Mouse (Mus musculus): ENCODE results near the gene Nfia. TPM values are rescaled to one million over a fixed set of nuclear protein-coding genes. Genes with fewer than 3 reads are reported as not detected.

Nfia gene
- polyA plus RNA-seq, 1 experiment from 2014 or later: 23.5 TPM

- Histone ChIP-seq H3K4me1 (ENCODE audit: control insufficient read depth, insufficient read depth, low read length) (no peaks in the 10 kb centered on the region), H3K9ac (replicated peaks; ENCODE audit: low read length) (no peak overlapping the region), H3K27ac (replicated peaks; ENCODE audit: low read depth, low read length) (no peak overlapping the region), H3K36me3 (replicated peaks; ENCODE audit: control insufficient read depth, insufficient read depth, low read depth, low read length) (no peaks in the 10 kb centered on the region), H3K27me3 (ENCODE audit: control insufficient read depth, insufficient read depth, low read length) (no peaks in the 10 kb centered on the region), H3K9me3 (replicated peaks; ENCODE audit: control insufficient read depth, low read length) (no peaks in the 10 kb centered on the region), H3K4me3 (ENCODE audit: low read depth, low read length) (no peak overlapping the region), H3K4me2 (ENCODE audit: low read depth, low read length) (no peak overlapping the region)
- WGBS: 86% methylated on average over 6 of the region's 6 CpGs
- DNase-seq (ENCODE audit: low spot score) (no peak), ATAC-seq (replicated peaks; ENCODE audit: insufficient number of reproducible peaks, low FRiP score, low TSS enrichment, low read depth) (no peak)
Measured at GRCm38 (mm10) chr4:97823512-97823911, 51.0 kb downstream of the Nfia start.

- WGBS: 62% methylated on average over 4 of the region's 4 CpGs
- no peak for ATAC-seq (replicated peaks; ENCODE audit: insufficient number of reproducible peaks, low FRiP score, low TSS enrichment, low read depth)
Measured at GRCm38 (mm10) chr4:97824451-97824850, 51.9 kb downstream of the Nfia start.

GRCm38 (mm10) chr4:97825432-97825831, 52.9 kb downstream of the Nfia start:
- WGBS: 80% methylated on average over 4 of the region's 4 CpGs
- Histone ChIP-seq H3K27me3 (ENCODE audit: control insufficient read depth, insufficient read depth, low read length) (no peaks in the 10 kb centered on the region), H3K4me2 (ENCODE audit: low read depth, low read length) (no peak overlapping the region), H3K4me3 (ENCODE audit: low read depth, low read length) (no peak overlapping the region), H3K36me3 (replicated peaks; ENCODE audit: control insufficient read depth, insufficient read depth, low read depth, low read length) (no peaks in the 10 kb centered on the region), H3K9me3 (replicated peaks; ENCODE audit: control insufficient read depth, low read length) (no peaks in the 10 kb centered on the region), H3K4me1 (ENCODE audit: control insufficient read depth, insufficient read depth, low read length) (no peaks in the 10 kb centered on the region), H3K27ac (replicated peaks; ENCODE audit: low read depth, low read length) (no peak overlapping the region), H3K9ac (replicated peaks; ENCODE audit: low read length) (no peak overlapping the region)
- ATAC-seq (replicated peaks; ENCODE audit: insufficient number of reproducible peaks, low FRiP score, low TSS enrichment, low read depth): no peak
- no peak for DNase-seq (ENCODE audit: low spot score)

More at GRCm38 (mm10) chr4:97824451-97824850, 51.9 kb downstream of the Nfia start:
- Histone ChIP-seq H3K27ac (replicated peaks; ENCODE audit: low read depth, low read length) (no peak overlapping the region), H3K4me1 (ENCODE audit: control insufficient read depth, insufficient read depth, low read length) (no peaks in the 10 kb centered on the region), H3K9me3 (replicated peaks; ENCODE audit: control insufficient read depth, low read length) (no peaks in the 10 kb centered on the region), H3K9ac (replicated peaks; ENCODE audit: low read length) (no peak overlapping the region), H3K36me3 (replicated peaks; ENCODE audit: control insufficient read depth, insufficient read depth, low read depth, low read length) (no peaks in the 10 kb centered on the region), H3K4me2 (ENCODE audit: low read depth, low read length) (no peak overlapping the region), H3K4me3 (ENCODE audit: low read depth, low read length) (no peak overlapping the region), H3K27me3 (ENCODE audit: control insufficient read depth, insufficient read depth, low read length) (no peaks in the 10 kb centered on the region)
- DNase-seq (ENCODE audit: low spot score): no peak

- no peaks in the 10 kb centered on the region for H3K9me3 ChIP-seq (replicated peaks; ENCODE audit: control insufficient read depth, low read length)
- no peaks in the 10 kb centered on the region for H3K4me1 ChIP-seq (ENCODE audit: control insufficient read depth, insufficient read depth, low read length)
- 75% methylated on average over 4 of the region's 4 CpGs for whole genome bisulfite sequencing
- H3K36me3 ChIP-seq (replicated peaks; ENCODE audit: control insufficient read depth, insufficient read depth, low read depth, low read length): no peaks in the 10 kb centered on the region; the same call in 1 of the 2 replicates
- no peaks in the 10 kb centered on the region for H3K27me3 ChIP-seq (ENCODE audit: control insufficient read depth, insufficient read depth, low read length)
- no peak overlapping the region for H3K9ac ChIP-seq (replicated peaks; ENCODE audit: low read length)
- ATAC-seq (replicated peaks; ENCODE audit: insufficient number of reproducible peaks, low FRiP score, low TSS enrichment, low read depth) (no peak), DNase-seq (ENCODE audit: low spot score) (no peak)
- no peak overlapping the region for H3K27ac ChIP-seq (replicated peaks; ENCODE audit: low read depth, low read length)
- no peak overlapping the region for H3K4me3 ChIP-seq (ENCODE audit: low read depth, low read length)
- no peak overlapping the region for H3K4me2 ChIP-seq (ENCODE audit: low read depth, low read length)
Measured at GRCm38 (mm10) chr4:97825841-97826240, 53.3 kb downstream of the Nfia start.

GRCm38 (mm10) chr4:97827115-97827514, 54.6 kb downstream of the Nfia start:
- H3K27me3 ChIP-seq (ENCODE audit: control insufficient read depth, insufficient read depth, low read length): no peaks in the 10 kb centered on the region
- H3K4me3 ChIP-seq (ENCODE audit: low read depth, low read length): no peak overlapping the region
- H3K4me2 ChIP-seq (ENCODE audit: low read depth, low read length): no peak overlapping the region

GRCm38 (mm10) chr4:97828579-97828978, 56.0 kb downstream of the Nfia start:
- Histone ChIP-seq H3K4me3 (ENCODE audit: low read depth, low read length) (no peak overlapping the region), H3K9me3 (replicated peaks; ENCODE audit: control insufficient read depth, low read length) (no peaks in the 10 kb centered on the region), H3K36me3 (replicated peaks; ENCODE audit: control insufficient read depth, insufficient read depth, low read depth, low read length) (no peaks in the 10 kb centered on the region; the same call in 1 of the 2 replicates), H3K4me1 (ENCODE audit: control insufficient read depth, insufficient read depth, low read length) (no peaks in the 10 kb centered on the region), H3K27ac (replicated peaks; ENCODE audit: low read depth, low read length) (no peak overlapping the region), H3K9ac (replicated peaks; ENCODE audit: low read length) (no peak overlapping the region), H3K4me2 (ENCODE audit: low read depth, low read length) (no peak overlapping the region), H3K27me3 (ENCODE audit: control insufficient read depth, insufficient read depth, low read length) (no peaks in the 10 kb centered on the region)
- ATAC-seq (replicated peaks; ENCODE audit: insufficient number of reproducible peaks, low FRiP score, low TSS enrichment, low read depth): no peak
- no peak for DNase-seq (ENCODE audit: low spot score)
- WGBS: 30% methylated on average over 1 of the region's 1 CpGs

More at GRCm38 (mm10) chr4:97827115-97827514, 54.6 kb downstream of the Nfia start:
- Histone ChIP-seq H3K27ac (replicated peaks; ENCODE audit: low read depth, low read length) (no peak overlapping the region), H3K9ac (replicated peaks; ENCODE audit: low read length) (no peak overlapping the region), H3K4me1 (ENCODE audit: control insufficient read depth, insufficient read depth, low read length) (no peaks in the 10 kb centered on the region), H3K9me3 (replicated peaks; ENCODE audit: control insufficient read depth, low read length) (no peaks in the 10 kb centered on the region), H3K36me3 (replicated peaks; ENCODE audit: control insufficient read depth, insufficient read depth, low read depth, low read length) (no peaks in the 10 kb centered on the region; the same call in 1 of the 2 replicates)
- DNase-seq (ENCODE audit: low spot score): peak; percentile 45
- ATAC-seq (replicated peaks; ENCODE audit: insufficient number of reproducible peaks, low FRiP score, low TSS enrichment, low read depth): peak; percentile 73
- WGBS: 44% methylated on average over 6 of the region's 6 CpGs

GRCm38 (mm10) chr4:97829336-97830050, 57.0 kb downstream of the Nfia start:
- Histone ChIP-seq H3K9ac (replicated peaks; ENCODE audit: low read length) (no peak overlapping the region), H3K4me1 (ENCODE audit: control insufficient read depth, insufficient read depth, low read length) (no peaks in the 10 kb centered on the region), H3K27me3 (ENCODE audit: control insufficient read depth, insufficient read depth, low read length) (no peaks in the 10 kb centered on the region), H3K9me3 (replicated peaks; ENCODE audit: control insufficient read depth, low read length) (no peaks in the 10 kb centered on the region), H3K4me2 (ENCODE audit: low read depth, low read length) (no peak overlapping the region), H3K36me3 (replicated peaks; ENCODE audit: control insufficient read depth, insufficient read depth, low read depth, low read length) (no peaks in the 10 kb centered on the region; the same call in 1 of the 2 replicates), H3K4me3 (ENCODE audit: low read depth, low read length) (no peak overlapping the region), H3K27ac (replicated peaks; ENCODE audit: low read depth, low read length) (no peak overlapping the region)
- no peak for ATAC-seq (replicated peaks; ENCODE audit: insufficient number of reproducible peaks, low FRiP score, low TSS enrichment, low read depth)
- WGBS: 85% methylated on average over 11 of the region's 12 CpGs
- DNase-seq (ENCODE audit: low spot score): no peak

GRCm38 (mm10) chr4:97830051-97830853, 57.7 kb downstream of the Nfia start:
- Histone ChIP-seq H3K9me3 (replicated peaks; ENCODE audit: control insufficient read depth, low read length) (no peaks in the 10 kb centered on the region), H3K27me3 (ENCODE audit: control insufficient read depth, insufficient read depth, low read length) (no peaks in the 10 kb centered on the region), H3K4me1 (ENCODE audit: control insufficient read depth, insufficient read depth, low read length) (no peaks in the 10 kb centered on the region), H3K27ac (replicated peaks; ENCODE audit: low read depth, low read length) (no peak overlapping the region), H3K36me3 (replicated peaks; ENCODE audit: control insufficient read depth, insufficient read depth, low read depth, low read length) (no peaks in the 10 kb centered on the region; the same call in 1 of the 2 replicates), H3K4me3 (ENCODE audit: low read depth, low read length) (no peak overlapping the region), H3K4me2 (ENCODE audit: low read depth, low read length) (no peak overlapping the region), H3K9ac (replicated peaks; ENCODE audit: low read length) (no peak overlapping the region)
- ATAC-seq (replicated peaks; ENCODE audit: insufficient number of reproducible peaks, low FRiP score, low TSS enrichment, low read depth): no peak
- DNase-seq (ENCODE audit: low spot score): no peak
- 55% methylated on average over 6 of the region's 6 CpGs for WGBS
